Mouse (Mus musculus) thymus, adult 2 months (tissue): ENCODE results near the gene Fgf18. TPM values are rescaled to one million over a fixed set of nuclear protein-coding genes. Genes with fewer than 3 reads are reported as not detected.

ENCODE experiments used
- DNase-seq: peaks from one replicate; pipeline ENCODE4 v3.0.0; 2021
- H3K27ac ChIP-seq: fragments of 200-500 bp; 2 replicates; pipeline ENCODE4 v1.5.1; 2012; ENCODE audit warnings: low read length, control low read depth; ENCODE audit not compliant: control insufficient read depth, insufficient read depth
- H3K27me3 ChIP-seq: fragments of 200-500 bp; 2 replicates; pipeline ENCODE4 v1.6.1; 2012; ENCODE audit warnings: mild to moderate bottlenecking, low read length, moderate library complexity, mixed read lengths; ENCODE audit not compliant: control insufficient read depth, insufficient read depth
- H3K36me3 ChIP-seq: fragments of 200-500 bp; 2 replicates; pipeline ENCODE4 v1.6.1; 2012; ENCODE audit warnings: mild to moderate bottlenecking, low read length, moderate library complexity; ENCODE audit not compliant: control insufficient read depth, insufficient read depth
- H3K4me1 ChIP-seq: fragments of 200-500 bp; replicated peaks from 2 replicates; pipeline ENCODE4 v1.6.1; 2012; ENCODE audit warnings: low read length; ENCODE audit not compliant: control insufficient read depth, insufficient read depth
- H3K4me3 ChIP-seq: fragments of 200-500 bp; 2 replicates; pipeline ENCODE4 v1.5.1; 2012; ENCODE audit warnings: mild to moderate bottlenecking, low read length, control low read depth, moderate library complexity; ENCODE audit not compliant: control insufficient read depth, insufficient read depth
- CTCF ChIP-seq: fragments of 200-500 bp; IDR thresholded peaks from 2 replicates; pipeline ENCODE4 v1.5.1; 2012; ENCODE audit warnings: mild to moderate bottlenecking, control low read depth, low read length, moderate library complexity, borderline replicate concordance; ENCODE audit not compliant: control insufficient read depth, poor library complexity, insufficient read depth; ENCODE audit errors: extremely low read depth
- POLR2A ChIP-seq: fragments of 200-500 bp; IDR thresholded peaks from 2 replicates; pipeline ENCODE4 v1.6.1; 2012; ENCODE audit warnings: mild to moderate bottlenecking, low read length, control low read depth, moderate library complexity; ENCODE audit not compliant: control insufficient read depth, poor library complexity, insufficient read depth; ENCODE audit errors: extremely low read depth
- WGBS: fragments of 180-500 bp; shearing (Covaris S2); methylation state at CpG from one replicate; pipeline ENCODE4 v1.1.7; 2018; 5-methylcytosine and 5-hydroxymethylcytosine counted together
- polyA plus RNA-seq: library from polyadenylated mRNA; depleted of rRNA; stranded (reverse); fragments of >200 nt; gene quantifications from 2 replicates; pipeline ENCODE4 v1.2.3, GENCODE M21; 2012

Gene Fgf18
- polyA plus RNA-seq, 1 experiment, result 0.15 TPM

GRCm38 (mm10) chr11:33150364-33150763 is 3.2 kb upstream of the Fgf18 start:
- no peak for DNase-seq
- Histone ChIP-seq H3K27me3 (peaks cover 8% of the 10 kb centered on the region; the same call in 1 of the 2 replicates), H3K4me3 (no peak overlapping the region), H3K36me3 (peaks cover 45% of the 10 kb centered on the region), H3K4me1 (peaks cover 15% of the 10 kb centered on the region), H3K27ac (no peak overlapping the region)
- TF ChIP-seq CTCF (no peak), POLR2A (no peak)

- Histone ChIP-seq H3K36me3 (peaks cover 40% of the 10 kb centered on the region), H3K4me1 (peaks cover 15% of the 10 kb centered on the region)
- DNase-seq, result no peak
Measured at GRCm38 (mm10) chr11:33149453-33149852, 2.3 kb upstream of the Fgf18 start.

GRCm38 (mm10) chr11:33149088-33149436 is 1.9 kb upstream of the Fgf18 start:
- Histone ChIP-seq H3K27me3 (peaks cover 10% of the 10 kb centered on the region; the same call in 1 of the 2 replicates), H3K4me3 (no peak overlapping the region), H3K27ac (no peak overlapping the region), H3K4me1 (peaks cover 15% of the 10 kb centered on the region), H3K36me3 (peaks cover 36% of the 10 kb centered on the region)
- TF ChIP-seq POLR2A (no peak), CTCF (no peak)
- WGBS, result 36% methylated on average over 3 of the region's 3 CpGs
- DNase-seq, result no peak

More at GRCm38 (mm10) chr11:33149453-33149852, 2.3 kb upstream of the Fgf18 start:
- peaks cover 10% of the 10 kb centered on the region; the same call in 1 of the 2 replicates for H3K27me3 ChIP-seq
- TF ChIP-seq POLR2A, result no peak
- TF ChIP-seq CTCF, result no peak
- no peak overlapping the region for H3K4me3 ChIP-seq
- H3K27ac ChIP-seq, result no peak overlapping the region

- peaks cover 15% of the 10 kb centered on the region for H3K4me1 ChIP-seq
- WGBS, result 21% methylated on average over 23 of the region's 23 CpGs
- TF ChIP-seq POLR2A (no peak), CTCF (peak; percentile 63; the same call in 1 of the 2 replicates)
- peaks cover 10% of the 10 kb centered on the region; the same call in 1 of the 2 replicates for H3K27me3 ChIP-seq
- peak overlapping the region; percentile 22 for H3K4me3 ChIP-seq
- peaks cover 30% of the 10 kb centered on the region for H3K36me3 ChIP-seq
- DNase-seq, result peak; percentile 63
- no peak overlapping the region for H3K27ac ChIP-seq
Measured at GRCm38 (mm10) chr11:33148338-33149087, 1.3 kb upstream of the Fgf18 start.

GRCm38 (mm10) chr11:33147572-33148337 is 555 bp upstream of the Fgf18 start:
- Histone ChIP-seq H3K27ac (no peak overlapping the region), H3K36me3 (peaks cover 23% of the 10 kb centered on the region), H3K27me3 (peaks cover 10% of the 10 kb centered on the region; the same call in 1 of the 2 replicates), H3K4me1 (peaks cover 15% of the 10 kb centered on the region), H3K4me3 (peak overlapping the region; percentile 41)
- 1% methylated on average over 80 of the region's 85 CpGs for WGBS
- TF ChIP-seq CTCF (no peak), POLR2A (no peak)
- DNase-seq, result peak; percentile 32

- peaks cover 16% of the 10 kb centered on the region for H3K36me3 ChIP-seq
- peak; percentile 30 for DNase-seq
- no peak overlapping the region for H3K27ac ChIP-seq
- H3K4me1 ChIP-seq, result peaks cover 15% of the 10 kb centered on the region
- WGBS, result 3% methylated on average over 30 of the region's 30 CpGs
- peak overlapping the region; percentile 17; the same call in 1 of the 2 replicates for H3K4me3 ChIP-seq
- H3K27me3 ChIP-seq, result peaks cover 10% of the 10 kb centered on the region; the same call in 1 of the 2 replicates
- TF ChIP-seq POLR2A, result no peak
- no peak for TF ChIP-seq CTCF
Measured at GRCm38 (mm10) chr11:33146651-33147131, 509 bp downstream of the Fgf18 start.
